Mouse (Mus musculus) liver, embryonic 14.5 days (tissue): ENCODE measurements around the gene Enah. TPM values are rescaled to one million over a fixed set of nuclear protein-coding genes. Genes with fewer than 3 reads are reported as not detected.
A peak's percentile ranks its signal among the peaks of the same experiment; 100 is the strongest.

Source experiments
- ATAC-seq: fragments of 200-750 bp; cut with Nextera tagmentation; 2 replicates; pipeline ENCODE4 v1.8.0; 2017; ENCODE audit warnings: moderate number of reproducible peaks, mild to moderate bottlenecking, moderate library complexity; ENCODE audit not compliant: insufficient read depth
- DNase-seq, 3 experiments: peaks; one replicate each; pipeline ENCODE4 v3.0.0-alpha.2; 2012 to 2013; ENCODE audit warnings: low read depth in 3 of 3, low spot score in 3 of 3
- H3K27ac ChIP-seq: fragments of 300-500 bp; sonication (generic); 2 replicates; pipeline ENCODE4 v1.5.1; 2014; ENCODE audit warnings: moderate library complexity, mild to moderate bottlenecking, control low read depth, inconsistent platforms
- H3K27me3 ChIP-seq: fragments of 300-500 bp; sonication (generic); 2 replicates; pipeline ENCODE4 v1.6.1; 2014; ENCODE audit warnings: mild to moderate bottlenecking, low read length, moderate library complexity; ENCODE audit not compliant: control insufficient read depth, insufficient read depth
- H3K36me3 ChIP-seq: fragments of 300-500 bp; sonication (generic); replicated peaks from 2 replicates; pipeline ENCODE4 v1.6.1; 2014; ENCODE audit warnings: low read depth; ENCODE audit not compliant: control insufficient read depth, insufficient read depth
- H3K4me1 ChIP-seq, 2 experiments: fragments of 200-500 bp in 1 of 2; fragments of 300-500 bp in 1 of 2; sonication (generic) in 1 of 2; replicated peaks; 2 replicates each; pipeline ENCODE4 v1.6.1; 2012 to 2014; ENCODE audit warnings: antibody characterized with exemption in 1 of 2, inconsistent platforms in 1 of 2, low read length in 1 of 2; ENCODE audit not compliant: control insufficient read depth in 2 of 2, insufficient read depth in 2 of 2
- H3K4me2 ChIP-seq: fragments of 300-500 bp; sonication (generic); 2 replicates; pipeline ENCODE4 v1.6.1; 2014; ENCODE audit warnings: low read depth, mild to moderate bottlenecking, control low read depth, moderate library complexity
- H3K4me3 ChIP-seq, 2 experiments: fragments of 200-500 bp in 1 of 2; fragments of 300-500 bp in 1 of 2; sonication (generic) in 1 of 2; 2 replicates each; pipeline ENCODE4 v1.5.1; 2012 to 2014; ENCODE audit warnings: low read depth in 2 of 2, low read length in 2 of 2, mild to moderate bottlenecking in 2 of 2, control low read depth in 1 of 2, inconsistent platforms in 1 of 2, moderate library complexity in 1 of 2; ENCODE audit not compliant: insufficient read depth in 1 of 2
- H3K9ac ChIP-seq: fragments of 300-500 bp; sonication (generic); replicated peaks from 2 replicates; pipeline ENCODE4 v1.6.1; 2014; ENCODE audit warnings: mild to moderate bottlenecking, control low read depth, moderate library complexity
- H3K9me3 ChIP-seq: fragments of 300-500 bp; sonication (generic); 2 replicates; pipeline ENCODE4 v1.6.1; 2016; ENCODE audit warnings: low read length, mixed read lengths; ENCODE audit not compliant: control insufficient read depth
- CTCF ChIP-seq: IDR thresholded peaks from 2 replicates; pipeline ENCODE4 v1.5.1; 2016; ENCODE audit warnings: antibody characterized with exemption, low read depth, control low read depth
- EP300 ChIP-seq: IDR thresholded peaks from 2 replicates; pipeline ENCODE4 v1.6.1; 2016; ENCODE audit warnings: antibody characterized with exemption, low read depth
- whole genome bisulfite sequencing: fragments of 180-500 bp; shearing (Covaris S2); extraction: QIAGEN DNeasy Blood & Tissue Kit; methylation state at CpG from one replicate; pipeline ENCODE4 v1.1.7; 2014; ENCODE audit not compliant: insufficient replicate concordance; 5-methylcytosine and 5-hydroxymethylcytosine counted together
- polyA plus RNA-seq, 2 experiments: library from polyadenylated mRNA; depleted of rRNA in 1 of 2; stranded (reverse) in 1 of 2; unstranded in 1 of 2; fragments of >200 nt; fragmentation: Nextera tagmentation in 1 of 2; extraction: Ambion mirVana in 1 of 2; gene quantifications; 2 replicates each; pipeline versions ENCODE4 v1.2.1 to v1.2.3; 2012 to 2014

Enah gene
- polyA plus RNA-seq, 2 experiments: 0.44 to 0.99 TPM

DNA sequence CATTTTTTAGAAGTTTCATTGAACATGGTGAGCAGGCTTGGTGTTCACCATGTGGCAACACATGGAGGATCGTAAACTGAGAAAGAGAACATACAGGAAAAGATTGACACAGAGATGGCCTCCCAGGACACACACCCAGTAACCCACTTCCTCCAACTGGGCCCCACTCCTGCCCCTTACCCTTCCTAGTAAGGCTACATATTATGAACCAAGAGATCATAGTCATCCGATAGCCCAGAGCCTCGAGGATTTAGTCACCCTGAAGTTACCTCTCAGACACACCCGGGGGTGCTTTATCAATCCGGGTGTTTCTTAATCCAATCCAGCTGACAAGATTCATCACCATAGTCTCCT is 153.9 kb downstream of the Enah start:
- Histone ChIP-seq H3K4me2 (no peak overlapping the region), H3K36me3 (no peaks in the 10 kb centered on the region), H3K27me3 (no peaks in the 10 kb centered on the region), H3K4me3 (no peak overlapping the region), H3K4me1 (peaks cover 10 to 17% of the 10 kb centered on the region in 2 experiments; a peak in 3 of 4 replicates), H3K9me3 (no peaks in the 10 kb centered on the region), H3K9ac (no peak overlapping the region), H3K27ac (no peak overlapping the region)
- WGBS: 31% methylated on average over 5 of the region's 5 CpGs
- DNase-seq (no peak), ATAC-seq (no peak)
- TF ChIP-seq EP300 (no peak), CTCF (no peak)

DNA sequence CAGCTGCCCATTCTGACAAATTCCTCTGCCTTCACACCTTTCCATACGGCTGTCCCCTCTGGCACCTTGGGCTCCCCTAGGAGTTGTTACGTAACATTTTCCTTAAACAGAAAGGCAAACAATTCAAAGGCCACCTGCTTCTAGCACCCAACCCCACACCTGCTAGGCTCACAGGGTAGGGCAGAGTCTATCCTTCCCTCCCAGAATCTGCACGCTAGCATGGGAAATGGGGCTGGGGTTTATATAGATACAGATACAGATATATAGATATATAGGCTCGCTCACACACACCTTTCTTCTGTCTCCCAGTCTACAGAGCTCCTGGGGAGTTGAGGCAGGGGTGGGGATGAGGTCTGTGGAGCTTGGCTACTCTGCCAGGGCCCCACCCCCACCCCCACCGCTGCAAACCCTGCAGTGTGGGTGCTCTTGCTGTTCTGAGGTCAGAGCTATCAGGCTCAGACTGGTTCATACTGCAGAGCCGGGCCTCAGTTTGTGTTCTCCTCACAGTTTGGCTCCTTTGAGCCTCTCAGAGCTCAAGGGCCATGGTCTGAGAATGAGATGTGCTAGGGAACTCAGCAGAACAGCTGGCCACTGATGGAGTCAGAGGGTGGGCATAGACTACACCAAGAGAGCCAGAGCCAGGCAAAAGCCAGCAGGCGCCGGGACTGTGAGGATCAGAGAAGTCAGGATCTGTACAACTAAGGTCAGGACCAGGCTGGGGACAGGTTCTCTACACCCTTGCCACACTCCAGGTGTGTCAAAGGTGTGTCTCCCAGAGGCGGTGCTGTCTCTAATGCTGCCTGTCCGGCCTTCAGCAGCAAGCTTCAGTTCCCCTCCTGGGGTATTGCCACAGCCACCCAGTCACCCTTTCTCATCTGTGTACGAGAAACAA is 154.6 kb downstream of the Enah start:
- TF ChIP-seq EP300: no peak
- TF ChIP-seq CTCF: no peak
- ATAC-seq: no peak

DNA sequence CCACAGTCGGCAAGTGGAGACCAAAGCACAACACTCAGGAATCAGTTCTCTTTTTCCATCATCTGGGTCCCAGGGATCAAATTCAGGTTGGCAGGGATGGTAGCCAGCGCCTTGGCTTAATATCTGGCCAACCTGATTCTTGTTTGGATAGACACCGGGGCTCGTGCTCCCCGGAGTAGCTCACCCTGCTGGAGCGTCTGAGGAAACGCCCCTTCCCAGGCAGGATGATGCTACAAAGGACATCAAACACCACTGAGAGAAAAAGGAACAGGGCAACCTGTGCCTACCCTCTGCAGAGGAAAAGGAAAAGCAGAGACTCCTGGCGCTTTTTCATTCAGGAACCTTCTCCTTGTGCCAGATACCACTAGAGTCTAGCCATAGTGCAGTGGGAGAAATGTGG is 156.4 kb downstream of the Enah start:
- no peak for ATAC-seq
- 41% methylated on average over 8 of the region's 8 CpGs for WGBS
- Histone ChIP-seq H3K4me2 (no peak overlapping the region), H3K4me3 (no peak overlapping the region), H3K27me3 (no peaks in the 10 kb centered on the region), H3K27ac (no peak overlapping the region), H3K4me1 (peaks cover 10 to 23% of the 10 kb centered on the region in 2 experiments; a peak in 3 of 4 replicates), H3K9ac (no peak overlapping the region), H3K36me3 (no peaks in the 10 kb centered on the region), H3K9me3 (no peaks in the 10 kb centered on the region)
- no peak for TF ChIP-seq CTCF
- TF ChIP-seq EP300: no peak
- no peak for DNase-seq

More for the DNA sequence above, 154.6 kb downstream of the Enah start:
- H3K27ac ChIP-seq: no peak overlapping the region
- no peak for DNase-seq
- no peaks in the 10 kb centered on the region for H3K27me3 ChIP-seq
- H3K4me3 ChIP-seq: no peak overlapping the region
- no peak overlapping the region for H3K4me2 ChIP-seq
- H3K9me3 ChIP-seq: no peaks in the 10 kb centered on the region
- no peaks in the 10 kb centered on the region for H3K36me3 ChIP-seq
- peaks cover 10 to 23% of the 10 kb centered on the region in 2 experiments; a peak in 3 of 4 replicates for H3K4me1 ChIP-seq
- no peak overlapping the region for H3K9ac ChIP-seq
- 44% methylated on average over 11 of the region's 11 CpGs for WGBS

DNA sequence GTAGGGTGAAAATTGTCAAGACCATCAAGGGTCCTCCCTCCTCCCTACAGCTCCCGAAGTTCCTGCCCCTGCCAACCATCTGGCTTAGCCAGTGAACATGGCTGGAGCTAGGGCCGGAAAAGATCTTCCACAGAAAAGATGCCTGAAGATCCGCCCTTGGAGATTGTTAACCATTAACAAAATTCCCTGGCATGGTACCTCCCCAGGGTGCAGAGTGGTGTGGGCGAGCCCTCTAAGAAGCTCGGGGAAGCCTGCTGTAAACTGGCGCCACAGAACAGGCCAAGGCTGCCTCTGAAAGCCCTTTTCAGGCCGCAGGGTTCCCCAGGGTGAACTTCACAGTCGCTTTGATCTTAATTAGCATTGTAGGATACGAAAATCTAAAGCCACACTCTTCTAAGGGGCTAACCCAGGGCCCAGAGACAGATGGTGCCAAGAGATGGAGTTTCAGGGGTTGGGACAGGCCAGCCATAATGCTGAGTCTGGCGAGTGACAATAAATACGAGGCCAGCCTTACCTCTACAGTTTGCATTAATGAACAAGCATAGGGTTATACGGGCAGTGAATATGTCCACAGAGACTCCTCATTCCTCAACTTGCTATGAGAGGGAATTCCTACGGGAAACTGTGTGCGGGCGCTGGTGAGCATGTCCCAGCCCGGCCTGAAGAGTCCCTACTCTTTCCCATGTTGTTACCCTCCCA is 157.0 kb downstream of the Enah start:
- ATAC-seq: no peak
- H3K27ac ChIP-seq: no peak overlapping the region
- 65% methylated on average over 16 of the region's 16 CpGs for WGBS
- H3K4me1 ChIP-seq: peaks cover 10 to 23% of the 10 kb centered on the region in 2 experiments; a peak in 3 of 4 replicates
- no peaks in the 10 kb centered on the region for H3K9me3 ChIP-seq
- no peak for DNase-seq
- no peak overlapping the region for H3K4me2 ChIP-seq
- no peaks in the 10 kb centered on the region for H3K27me3 ChIP-seq
- H3K4me3 ChIP-seq: no peak overlapping the region
- no peak overlapping the region for H3K9ac ChIP-seq
- H3K36me3 ChIP-seq: no peaks in the 10 kb centered on the region
- TF ChIP-seq CTCF (no peak), EP300 (no peak)

DNA sequence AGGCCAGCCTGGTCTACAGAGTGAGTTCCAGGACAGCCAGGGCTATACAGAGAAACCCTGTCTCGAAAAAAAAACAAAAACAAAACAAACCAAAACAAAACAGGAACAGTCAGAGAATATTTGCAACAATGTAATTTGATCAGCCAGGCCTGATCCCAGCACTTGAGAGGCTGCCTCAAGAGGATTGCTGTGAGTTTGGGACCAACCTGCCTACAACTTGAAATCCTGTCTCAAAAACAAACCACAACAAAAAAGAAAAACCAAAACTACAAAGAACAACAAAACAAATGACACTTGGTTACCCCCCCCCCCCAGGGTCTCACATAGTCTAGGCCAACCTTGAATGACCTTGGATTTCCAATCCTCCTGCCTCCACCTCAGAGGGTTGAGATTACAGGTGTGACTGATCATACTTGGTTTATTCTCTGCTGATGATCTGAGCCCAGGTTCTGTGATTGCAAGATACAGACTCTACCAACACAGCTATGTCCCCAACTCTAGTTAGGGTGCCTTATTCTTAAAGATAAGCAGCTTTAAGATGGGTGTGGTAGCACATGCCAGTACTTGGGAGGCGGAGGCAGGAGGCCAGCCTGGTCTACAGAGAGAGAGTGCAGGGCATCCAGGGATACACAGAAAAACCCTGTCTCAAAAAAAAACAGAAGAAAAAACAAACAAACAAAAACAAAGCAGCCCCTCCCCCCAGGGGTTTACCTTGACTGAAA is 158.4 kb downstream of the Enah start:
- Histone ChIP-seq H3K27ac (no peak overlapping the region), H3K36me3 (no peaks in the 10 kb centered on the region), H3K27me3 (no peaks in the 10 kb centered on the region), H3K4me2 (no peak overlapping the region), H3K4me3 (no peak overlapping the region), H3K9ac (no peak overlapping the region), H3K4me1 (peaks cover 10 to 23% of the 10 kb centered on the region in 2 experiments; a peak in 3 of 4 replicates), H3K9me3 (no peaks in the 10 kb centered on the region)
- peak in 1 of 3 experiments; percentile 32 for DNase-seq
- peak; percentile 67 for ATAC-seq
- no peak for TF ChIP-seq EP300
- TF ChIP-seq CTCF: no peak
- WGBS: 10% methylated on average over 2 of the region's 2 CpGs
